Mouse (Mus musculus) heart, adult 2 months (tissue): ENCODE data around the gene Morn3.

Experiments
- EP300 ChIP-seq: fragments of 200-500 bp; IDR thresholded peaks from 2 replicates; pipeline ENCODE4 v1.6.1; 2011; ENCODE audit warnings: low read depth, low read length, control low read depth; ENCODE audit not compliant: insufficient read depth
- POLR2A ChIP-seq: fragments of 200-500 bp; IDR thresholded peaks from 2 replicates; pipeline ENCODE4 v1.6.1; 2011; ENCODE audit warnings: mild to moderate bottlenecking, low read depth, low read length, control low read depth; ENCODE audit not compliant: insufficient read depth

GRCm38 (mm10) chr5:123040796-123041195 is 6.0 kb downstream of the Morn3 start:
- TF ChIP-seq EP300 (no peak), POLR2A (no peak)
